Mouse (Mus musculus): ENCODE data around the gene Hist1h2ad. TPM values are rescaled to one million over a fixed set of nuclear protein-coding genes. Genes with fewer than 3 reads are reported as not detected.
"Not testable (repeated sequence)": the region's sequence is repeated elsewhere in the genome, so short reads cannot be mapped to it uniquely, and the experiment has no call there.

Hist1h2ad gene
- polyA plus RNA-seq, 1 experiment from 2014 or later: 4.2 TPM

DNA sequence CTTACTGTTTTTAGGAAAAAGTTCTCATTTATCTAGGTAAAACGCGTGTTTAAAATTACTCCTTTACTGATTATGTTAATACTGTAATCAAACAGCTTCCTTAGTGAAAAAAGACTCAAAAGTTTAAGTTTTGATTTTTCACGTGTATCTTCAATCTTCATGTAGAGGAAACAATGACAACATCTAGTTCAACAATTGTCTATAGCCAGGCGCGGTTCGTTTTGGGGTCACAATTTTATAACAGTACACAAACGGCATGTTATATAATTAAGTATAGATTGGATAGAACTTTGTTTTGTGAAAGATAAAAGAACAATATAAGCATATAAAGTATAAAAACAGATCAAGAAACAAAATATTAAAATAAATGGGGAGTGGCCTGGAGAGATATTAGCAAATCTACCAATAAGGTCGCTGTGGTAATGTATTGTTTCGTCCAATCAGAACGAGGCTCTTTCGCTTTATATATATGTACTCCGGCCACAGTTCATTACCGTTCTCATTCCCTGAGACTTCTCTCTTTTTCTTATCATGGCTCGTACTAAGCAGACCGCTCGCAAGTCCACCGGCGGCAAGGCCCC, 1.2 kb downstream of the Hist1h2ad start, which contains the start of gene Hist1h3d:
Hist1h3d (plus strand) TSS at position 493 of the 581 bp plus-strand sequence.
- ATAC-seq (ENCODE audit: insufficient read depth) (peak; percentile 56), DNase-seq (peak; percentile 96)
- no peaks in the 10 kb centered on the region for H3K27me3 ChIP-seq (ENCODE audit: insufficient read depth, low read length)
- peak within 1 kb of the TSS; percentile 82 for H3K9ac ChIP-seq
- TF ChIP-seq CTCF (IDR thresholded peaks at IDR 0.05; ENCODE audit: low read depth): no peak
- WGBS: under 1% methylated on average over 18 of the region's 18 CpGs
- peak within 1 kb of the TSS; percentile 79 for H3K4me2 ChIP-seq
- 0 out of 2 replicates have a peak, but pooled peaks cover 4% of the 10 kb centered on the region for H3K4me1 ChIP-seq (ENCODE audit: insufficient read depth)
- no peaks in the 10 kb centered on the region for H3K36me3 ChIP-seq (ENCODE audit: insufficient read depth)
- H3K9me3 ChIP-seq (ENCODE audit: low read depth, low read length): no peaks in the 10 kb centered on the region
- peak within 1 kb of the TSS; percentile 97 for H3K27ac ChIP-seq (ENCODE audit: low read depth)
- peak within 1 kb of the TSS; percentile 45 for H3K4me3 ChIP-seq (ENCODE audit: low read depth, low read length)

DNA sequence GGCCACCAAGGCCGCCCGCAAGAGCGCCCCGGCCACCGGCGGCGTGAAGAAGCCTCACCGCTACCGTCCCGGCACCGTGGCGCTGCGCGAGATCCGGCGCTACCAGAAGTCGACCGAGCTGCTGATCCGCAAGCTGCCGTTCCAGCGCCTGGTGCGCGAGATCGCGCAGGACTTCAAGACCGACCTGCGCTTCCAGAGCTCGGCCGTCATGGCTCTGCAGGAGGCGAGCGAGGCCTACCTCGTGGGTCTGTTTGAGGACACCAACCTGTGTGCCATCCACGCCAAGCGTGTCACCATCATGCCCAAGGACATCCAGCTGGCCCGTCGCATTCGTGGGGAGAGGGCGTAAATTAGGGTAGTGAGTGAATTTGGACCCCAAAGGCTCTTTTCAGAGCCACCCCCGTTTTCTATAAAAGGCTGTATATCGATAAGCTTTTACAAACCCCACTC, 1.7 kb downstream of the Hist1h2ad start:
- not testable (repeated sequence) for H3K36me3 ChIP-seq (ENCODE audit: insufficient read depth); H3K9me3 ChIP-seq (ENCODE audit: low read depth, low read length); H3K4me1 ChIP-seq (ENCODE audit: insufficient read depth); DNase-seq; ATAC-seq (ENCODE audit: insufficient read depth); H3K27me3 ChIP-seq (ENCODE audit: insufficient read depth, low read length)
- Histone ChIP-seq H3K27ac (ENCODE audit: low read depth) (peak overlapping the region; percentile 97), H3K4me2 (peak overlapping the region; percentile 79), H3K9ac (peak overlapping the region; percentile 82), H3K4me3 (ENCODE audit: low read depth, low read length) (peak overlapping the region; percentile 45)
- 1% methylated on average over 12 of the region's 40 CpGs for WGBS

DNA sequence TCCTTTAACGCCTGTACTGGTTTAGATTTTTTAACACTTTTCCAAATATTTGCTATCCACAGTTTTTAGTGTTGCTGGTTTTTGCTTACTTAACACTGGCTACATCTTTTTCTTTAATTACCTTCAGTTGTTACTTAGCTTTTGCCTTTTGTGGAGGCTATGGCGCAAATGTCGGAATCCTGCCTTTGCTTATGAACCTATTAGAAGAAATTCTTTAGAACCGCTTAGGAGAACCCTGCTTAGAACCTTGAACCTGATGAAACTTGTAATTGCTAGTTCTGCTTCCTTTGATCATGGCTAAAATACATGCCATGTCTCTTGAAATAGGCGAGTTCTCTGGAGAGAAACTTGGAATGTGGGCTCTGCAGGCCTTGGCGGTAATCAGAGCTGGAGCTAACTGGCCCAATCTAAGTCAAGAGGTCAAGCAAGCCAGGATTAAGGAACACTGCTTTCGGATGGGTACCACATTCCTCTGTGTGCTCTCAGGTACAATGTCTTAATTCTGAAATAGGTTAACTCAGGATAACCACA, 2.2 kb downstream of the Hist1h2ad start:
- no peaks in the 10 kb centered on the region for H3K36me3 ChIP-seq (ENCODE audit: insufficient read depth)
- DNase-seq (peak; percentile 63), ATAC-seq (ENCODE audit: insufficient read depth) (no peak)
- H3K4me2 ChIP-seq: peak overlapping the region; percentile 79
- WGBS: 3% methylated on average over 7 of the region's 7 CpGs
- peak overlapping the region; percentile 97 for H3K27ac ChIP-seq (ENCODE audit: low read depth)
- no peak for TF ChIP-seq CTCF (IDR thresholded peaks at IDR 0.05; ENCODE audit: low read depth)
- no peaks in the 10 kb centered on the region for H3K27me3 ChIP-seq (ENCODE audit: insufficient read depth, low read length)
- H3K9ac ChIP-seq: peak overlapping the region; percentile 82
- peak overlapping the region; percentile 45 for H3K4me3 ChIP-seq (ENCODE audit: low read depth, low read length)
- H3K9me3 ChIP-seq (ENCODE audit: low read depth, low read length): no peaks in the 10 kb centered on the region
- 0 out of 2 replicates have a peak, but pooled peaks cover 4% of the 10 kb centered on the region for H3K4me1 ChIP-seq (ENCODE audit: insufficient read depth)

- TF ChIP-seq CTCF (IDR thresholded peaks at IDR 0.05; ENCODE audit: low read depth): no peak
- 24% methylated on average over 6 of the region's 6 CpGs for WGBS
- H3K36me3 ChIP-seq (ENCODE audit: insufficient read depth): no peaks in the 10 kb centered on the region
- ATAC-seq (ENCODE audit: insufficient read depth) (no peak), DNase-seq (peak; percentile 60)
- H3K27ac ChIP-seq (ENCODE audit: low read depth): peak overlapping the region; percentile 97
- peak overlapping the region; percentile 45 for H3K4me3 ChIP-seq (ENCODE audit: low read depth, low read length)
- 0 out of 2 replicates have a peak, but pooled peaks cover 4% of the 10 kb centered on the region for H3K4me1 ChIP-seq (ENCODE audit: insufficient read depth)
- no peaks in the 10 kb centered on the region for H3K9me3 ChIP-seq (ENCODE audit: low read depth, low read length)
- H3K4me2 ChIP-seq: peak overlapping the region; percentile 79
- peak overlapping the region; percentile 82 for H3K9ac ChIP-seq
- H3K27me3 ChIP-seq (ENCODE audit: insufficient read depth, low read length): no peaks in the 10 kb centered on the region
Observed at GRCm38 (mm10) chr13:23576906-23577639, 2.9 kb downstream of the Hist1h2ad start.

DNA sequence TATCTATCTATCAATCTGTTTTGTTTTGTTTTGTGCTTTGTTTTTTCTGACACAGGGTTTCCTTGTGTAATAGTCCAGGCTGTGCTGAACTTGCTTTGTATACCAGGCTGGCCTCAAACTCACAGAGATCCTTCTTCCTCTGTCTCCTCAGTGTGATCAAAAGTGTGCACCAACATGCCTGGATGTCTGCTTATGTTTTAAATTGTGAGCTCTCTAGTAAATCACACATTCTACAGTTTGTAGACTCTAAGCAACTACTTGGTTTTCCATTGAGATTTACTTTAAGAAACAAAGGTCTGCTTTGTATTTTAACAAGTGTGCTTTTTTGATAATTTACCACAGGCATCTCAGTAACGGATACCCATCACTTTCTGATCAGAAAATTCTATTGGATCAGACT, 3.7 kb downstream of the Hist1h2ad start:
- no peak for TF ChIP-seq CTCF (IDR thresholded peaks at IDR 0.05; ENCODE audit: low read depth)
- Histone ChIP-seq H3K4me2 (0 out of 2 replicates have a peak overlapping the region, but pooled peaks have one; percentile 27), H3K27me3 (ENCODE audit: insufficient read depth, low read length) (no peaks in the 10 kb centered on the region), H3K27ac (ENCODE audit: low read depth) (peak overlapping the region; percentile 76; the same call in 1 of the 2 replicates), H3K9ac (no peak overlapping the region), H3K36me3 (ENCODE audit: insufficient read depth) (no peaks in the 10 kb centered on the region), H3K4me3 (ENCODE audit: low read depth, low read length) (no peak overlapping the region), H3K4me1 (ENCODE audit: insufficient read depth) (0 out of 2 replicates have a peak, but pooled peaks cover 4% of the 10 kb centered on the region), H3K9me3 (ENCODE audit: low read depth, low read length) (no peaks in the 10 kb centered on the region)
- no peak for ATAC-seq (ENCODE audit: insufficient read depth)
- DNase-seq: peak; percentile 19
- WGBS: 81% methylated on average over 1 of the region's 1 CpGs

DNA sequence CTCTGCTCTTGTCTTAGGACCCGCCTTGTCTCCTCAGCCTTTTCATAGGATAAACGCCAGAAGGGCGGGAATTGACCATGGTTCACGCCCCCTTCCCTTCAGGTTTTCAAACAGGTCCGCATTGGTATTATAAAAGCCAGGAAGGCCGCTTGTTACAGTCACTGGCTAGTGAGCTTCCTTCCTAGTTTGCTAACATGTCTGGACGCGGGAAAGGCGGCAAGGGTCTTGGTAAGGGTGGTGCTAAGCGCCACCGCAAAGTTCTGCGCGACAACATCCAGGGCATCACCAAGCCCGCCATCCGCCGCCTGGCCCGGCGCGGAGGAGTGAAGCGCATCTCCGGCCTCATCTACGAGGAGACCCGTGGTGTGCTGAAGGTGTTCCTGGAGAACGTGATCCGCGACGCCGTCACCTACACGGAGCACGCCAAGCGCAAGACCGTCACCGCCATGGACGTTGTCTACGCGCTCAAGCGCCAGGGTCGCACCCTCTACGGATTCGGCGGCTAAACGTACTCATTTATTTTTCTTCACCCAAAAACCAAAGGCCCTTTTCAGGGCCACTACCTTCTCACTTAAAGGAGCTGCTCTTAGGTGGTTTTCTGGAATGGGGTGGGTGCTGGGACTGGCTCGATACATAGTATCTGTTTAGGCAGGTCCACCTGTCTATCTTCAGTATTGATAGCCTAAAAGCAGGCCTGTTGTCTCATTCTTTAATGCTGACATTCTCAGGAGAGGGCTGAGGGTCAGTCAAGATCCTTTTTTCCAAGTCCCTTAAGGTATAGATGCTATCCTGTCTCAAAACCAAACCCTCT, 7.4 kb downstream of the Hist1h2ad start, which contains the start of gene Hist1h4d:
Hist1h4d (plus strand) TSS at position 191 of the 811 bp plus-strand sequence.
- Histone ChIP-seq H3K4me1 (ENCODE audit: insufficient read depth) (peaks cover 16% of the 10 kb centered on the region), H3K27ac (ENCODE audit: low read depth) (peak within 1 kb of the TSS; percentile 99), H3K9ac (peak within 1 kb of the TSS; percentile 84), H3K9me3 (ENCODE audit: low read depth, low read length) (no peaks in the 10 kb centered on the region), H3K4me2 (peak within 1 kb of the TSS; percentile 86), H3K36me3 (ENCODE audit: insufficient read depth) (no peaks in the 10 kb centered on the region), H3K27me3 (ENCODE audit: insufficient read depth, low read length) (no peaks in the 10 kb centered on the region), H3K4me3 (ENCODE audit: low read depth, low read length) (peak within 1 kb of the TSS; percentile 58)
- WGBS: under 1% methylated on average over 43 of the region's 43 CpGs
- no peak for TF ChIP-seq CTCF (IDR thresholded peaks at IDR 0.05; ENCODE audit: low read depth)
- DNase-seq (peak; percentile 99), ATAC-seq (ENCODE audit: insufficient read depth) (peak; percentile 90)

Measured in lung, embryonic 14.5 days (tissue).